Mouse (Mus musculus) gastrocnemius, postnatal 25 days (tissue): Measurements from ENCODE around the gene Gpha2. TPM values are rescaled to one million over a fixed set of nuclear protein-coding genes. Genes with fewer than 3 reads are reported as not detected.

Experiments used
- DNase-seq: peaks from one replicate; pipeline ENCODE4 v3.0.0; 2022
- long read RNA-seq, 2 experiments: library from polyadenylated mRNA; stranded (forward); transcript quantifications; one replicate each; pipeline ENCODE4 v2.0.0; 2021
- total RNA-seq, 2 experiments: library from RNA; stranded (reverse); gene quantifications; 1 replicate in 1 of 2; 2 replicates in 1 of 2; pipeline ENCODE4 v1.2.3; 2021

Gene Gpha2
- not detected for total RNA-seq
- long read RNA-seq, experiment 1, result 0 reads
- long read RNA-seq, experiment 2, result 0 reads

DNA sequence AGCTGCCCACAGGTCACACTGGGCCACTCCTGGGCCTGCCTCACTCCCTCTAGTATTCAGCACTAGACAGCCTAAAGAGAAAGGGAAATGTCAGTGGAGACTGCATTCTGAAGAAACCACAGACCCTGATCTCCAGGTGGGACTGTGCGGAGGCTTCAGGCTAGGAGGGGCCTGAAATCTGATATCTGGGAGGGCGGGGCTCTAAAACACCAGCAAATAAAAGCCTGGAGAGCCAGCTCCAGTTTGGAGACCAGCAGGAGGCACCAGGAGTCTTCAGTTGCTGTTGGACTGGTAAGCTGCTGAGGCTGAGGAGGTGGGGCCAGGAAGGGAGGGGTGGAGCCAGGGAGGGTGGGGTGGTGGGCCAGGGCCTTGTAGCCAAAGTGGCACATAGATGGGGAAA, at the start of gene Gpha2:
Gene Gpha2 (plus strand): TSS at position 246 of the 400 bp plus-strand sequence.
- no peak for DNase-seq

DNA sequence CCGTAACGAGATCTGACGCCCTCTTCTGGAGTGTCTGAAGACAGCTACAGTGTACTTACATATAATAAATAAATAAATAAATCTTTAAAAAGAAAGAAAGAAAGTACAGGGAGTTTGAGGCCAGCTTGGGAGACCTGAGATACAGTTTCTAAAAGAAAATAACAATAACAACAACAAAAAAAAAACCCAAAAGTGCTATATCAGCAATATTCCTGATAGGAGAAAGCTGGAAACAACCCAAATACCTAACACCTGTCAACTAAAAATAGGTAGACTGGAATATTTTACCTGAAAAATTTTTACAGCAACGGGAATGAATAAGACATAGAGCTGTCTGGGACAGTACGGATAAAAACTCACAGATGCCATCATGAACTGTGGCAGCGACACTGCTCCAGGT, 47.4 kb upstream of the Gpha2 start:
- no peak for DNase-seq

DNA sequence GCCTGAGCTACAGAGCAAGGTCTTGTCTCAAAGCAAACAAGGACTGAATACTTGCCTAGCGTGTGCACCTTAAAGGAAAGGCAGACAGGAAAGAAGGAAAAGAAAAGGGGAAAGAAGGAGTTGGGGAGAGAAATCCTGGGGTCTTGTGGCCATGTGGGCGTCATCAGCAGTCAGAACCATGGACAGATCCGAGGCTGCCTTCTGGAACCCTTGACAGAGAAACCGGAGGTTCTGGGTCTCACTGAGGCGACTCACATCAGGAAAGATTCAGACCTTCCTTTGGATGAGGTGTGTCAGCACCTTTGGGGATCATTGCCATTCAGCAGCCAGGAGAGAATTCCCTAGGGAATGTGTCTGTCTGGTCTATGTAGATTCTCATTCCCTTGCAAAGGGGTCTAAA, 44.6 kb upstream of the Gpha2 start:
- no peak for DNase-seq

DNA sequence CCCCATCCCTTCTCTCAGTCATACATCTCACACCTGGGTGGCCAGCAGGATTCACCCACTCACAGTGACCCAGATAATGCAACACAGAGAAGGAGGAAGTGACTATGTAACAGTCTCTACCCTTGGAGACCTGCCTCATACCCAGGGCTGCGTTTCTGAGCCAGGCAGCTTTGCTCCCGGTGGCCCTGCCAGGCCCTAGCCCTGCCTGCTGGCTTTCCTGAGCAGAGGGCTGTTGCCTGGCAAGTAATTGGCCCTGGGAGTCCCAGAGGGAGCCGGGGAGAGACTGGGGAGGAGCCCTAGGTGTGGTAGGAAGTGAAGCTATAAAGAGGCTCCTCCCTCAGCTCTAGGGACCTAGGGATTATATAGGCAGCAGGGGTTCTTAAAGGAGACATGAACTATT, 43.6 kb upstream of the Gpha2 start:
- no peak for DNase-seq

DNA sequence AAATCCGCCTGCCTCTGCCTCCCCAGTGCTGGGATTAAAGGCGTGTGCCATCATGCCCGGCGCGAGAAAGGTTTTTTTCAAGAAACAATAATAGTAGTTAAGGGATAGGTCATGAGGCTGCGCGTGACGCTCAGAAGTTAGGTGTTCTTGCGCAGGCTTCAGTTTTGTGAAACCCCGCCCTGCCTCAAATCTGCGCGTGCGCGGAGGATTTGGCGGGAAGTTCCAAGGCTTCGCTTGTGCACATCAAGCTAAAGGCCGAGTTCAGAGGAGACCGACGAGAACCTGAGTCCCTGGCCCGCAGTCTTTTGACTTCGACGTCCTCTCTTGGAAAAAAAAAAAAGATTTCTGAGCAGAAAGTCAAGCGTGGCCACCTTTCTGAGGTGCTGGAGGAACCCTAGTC, 42.0 kb upstream of the Gpha2 start, which contains the start of gene Majin:
Gene Majin (plus strand): TSS at position 258 of the 400 bp plus-strand sequence.
- no peak for DNase-seq

DNA sequence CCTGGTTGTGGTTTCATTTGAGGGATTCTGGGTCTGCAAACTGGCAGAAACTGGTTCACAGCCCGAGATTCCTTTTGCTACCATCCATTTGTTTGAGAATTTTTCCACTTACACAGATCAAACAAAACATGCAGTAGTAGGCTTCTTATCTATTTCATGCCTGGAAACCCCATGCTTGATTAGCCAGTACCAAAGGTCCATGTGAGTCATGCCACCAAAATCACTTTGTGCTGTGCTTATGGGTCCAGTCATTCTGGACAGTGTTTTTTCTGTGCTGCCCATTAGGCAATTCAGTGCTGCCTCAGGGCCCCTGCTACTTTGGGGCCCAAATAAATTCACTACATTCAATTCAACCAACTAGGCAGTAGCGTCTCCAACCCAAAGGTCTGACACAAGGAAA, 21.9 kb upstream of the Gpha2 start:
- no peak for DNase-seq

DNA sequence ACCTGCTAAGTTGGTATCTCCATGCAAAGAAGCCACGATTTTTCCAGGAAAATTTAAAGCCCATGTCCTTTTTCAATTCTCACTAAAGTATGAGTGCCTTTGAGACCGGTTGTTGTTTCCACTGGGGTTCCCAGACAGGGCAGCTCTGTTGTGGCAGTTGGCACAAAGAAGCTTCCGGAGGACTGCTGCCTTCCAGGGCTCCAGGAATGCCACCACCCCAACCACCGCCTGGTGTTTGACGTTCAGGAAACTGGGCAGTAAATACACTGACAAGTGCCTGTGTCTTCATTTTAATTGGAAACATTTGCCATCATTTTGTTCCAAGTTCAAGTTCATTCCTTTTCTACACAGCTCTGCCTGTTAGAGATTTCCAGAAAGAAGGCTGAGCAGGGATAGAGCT, 19.5 kb upstream of the Gpha2 start:
- peak; percentile 21 for DNase-seq

DNA sequence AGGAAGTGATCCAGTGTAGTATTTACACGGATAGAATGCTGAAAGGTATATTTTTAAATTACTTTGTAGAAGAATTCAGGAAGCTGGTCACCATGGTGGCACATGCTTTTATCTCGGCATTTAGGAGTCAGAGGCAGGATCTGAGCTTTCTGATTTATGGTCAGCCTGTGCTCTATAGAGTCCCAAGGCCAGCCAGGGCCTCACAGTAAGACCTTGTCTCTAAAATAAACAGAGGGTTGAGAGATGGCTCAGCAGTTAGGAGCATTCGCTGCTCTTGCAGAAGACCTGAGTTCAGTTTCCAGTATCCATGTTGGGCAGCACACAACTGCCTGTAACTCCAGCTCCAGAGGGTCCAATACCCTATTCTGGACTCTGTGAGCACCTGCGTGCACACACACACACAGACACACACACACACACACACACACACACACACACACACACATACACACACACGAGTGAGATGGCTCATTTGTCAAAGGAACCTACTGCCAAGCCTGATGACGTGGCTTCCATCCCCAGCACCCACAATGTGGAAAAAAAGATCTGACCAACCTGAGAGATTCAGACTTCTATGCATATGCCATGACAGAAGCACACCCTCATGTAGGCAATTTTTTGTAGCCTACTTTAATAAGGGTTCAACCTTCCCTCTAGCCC, 10.0 kb upstream of the Gpha2 start:
- DNase-seq, result no peak

DNA sequence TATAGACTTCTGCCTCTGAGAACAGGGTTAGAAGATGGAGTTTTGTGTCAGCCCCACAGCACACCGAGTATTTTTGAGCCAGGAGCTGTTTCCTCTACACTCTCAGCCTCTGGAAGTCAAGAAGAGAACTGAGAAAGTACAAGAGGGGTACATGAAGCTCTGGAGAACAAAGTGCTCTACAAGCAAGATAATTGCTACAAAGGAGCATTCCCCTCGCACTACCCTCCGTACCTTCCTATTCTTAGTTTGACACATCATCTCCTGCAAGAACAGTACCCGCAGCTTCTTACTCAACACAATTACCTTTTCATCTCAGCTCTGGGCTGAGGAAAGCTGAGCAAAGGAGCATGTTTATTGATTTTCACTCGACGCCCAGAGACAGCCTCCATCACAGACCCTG, 7.6 kb upstream of the Gpha2 start:
- no peak for DNase-seq

DNA sequence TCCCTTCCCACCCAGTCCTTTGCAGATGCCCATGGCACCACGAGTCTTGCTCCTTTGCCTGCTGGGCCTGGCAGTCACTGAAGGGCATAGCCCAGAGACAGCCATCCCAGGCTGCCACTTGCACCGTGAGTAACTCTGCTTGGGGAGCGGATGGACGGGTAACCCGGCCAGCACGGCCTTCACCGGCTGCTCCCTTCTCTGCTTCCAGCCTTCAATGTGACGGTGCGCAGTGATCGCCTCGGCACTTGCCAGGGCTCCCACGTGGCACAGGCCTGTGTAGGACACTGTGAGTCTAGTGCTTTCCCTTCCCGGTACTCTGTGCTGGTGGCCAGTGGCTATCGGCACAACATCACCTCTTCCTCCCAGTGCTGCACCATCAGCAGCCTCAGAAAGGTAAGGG, 583 bp downstream of the Gpha2 start:
- no peak for DNase-seq

DNA sequence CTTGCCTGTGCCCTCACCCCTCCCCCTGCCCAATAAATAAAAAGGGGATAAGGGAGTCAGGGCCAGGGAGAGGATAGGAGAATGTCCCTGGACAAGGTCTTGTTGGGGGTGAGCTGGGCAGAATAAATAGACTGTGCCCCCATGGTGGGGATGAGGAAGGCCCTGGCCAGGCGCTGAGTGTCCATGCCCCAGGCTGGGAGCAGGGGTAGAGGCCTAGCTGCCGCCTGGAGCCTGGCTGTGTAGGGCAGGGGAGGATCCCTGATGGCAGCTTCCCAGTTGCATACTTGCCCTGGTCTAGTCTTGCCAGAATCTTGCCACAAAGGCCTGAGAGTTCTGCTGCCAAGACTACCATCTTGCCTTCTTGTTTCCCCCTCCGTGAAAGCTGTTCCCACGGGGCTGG, 1.7 kb downstream of the Gpha2 start:
- DNase-seq, result no peak

DNA sequence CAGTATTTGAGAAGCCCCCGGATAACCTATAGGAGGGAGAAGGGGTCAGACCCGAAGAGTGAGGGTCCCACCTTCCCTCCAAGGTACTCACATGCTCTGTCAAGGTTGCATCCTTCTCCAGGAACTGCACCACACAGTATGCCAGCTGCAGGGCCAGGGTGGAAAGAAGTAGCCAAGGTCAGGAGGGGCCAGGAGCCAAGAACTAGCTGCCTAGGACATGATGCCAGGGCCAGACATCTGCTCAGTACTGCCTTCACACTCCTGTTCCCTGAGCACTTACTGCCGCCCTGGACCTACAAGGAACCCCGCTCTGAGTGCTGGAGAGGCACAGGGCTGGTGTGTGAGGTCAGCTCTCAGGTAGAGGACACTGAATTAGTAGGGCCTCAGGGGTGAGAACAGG, 4.2 kb downstream of the Gpha2 start:
- DNase-seq, result peak; percentile 67

DNA sequence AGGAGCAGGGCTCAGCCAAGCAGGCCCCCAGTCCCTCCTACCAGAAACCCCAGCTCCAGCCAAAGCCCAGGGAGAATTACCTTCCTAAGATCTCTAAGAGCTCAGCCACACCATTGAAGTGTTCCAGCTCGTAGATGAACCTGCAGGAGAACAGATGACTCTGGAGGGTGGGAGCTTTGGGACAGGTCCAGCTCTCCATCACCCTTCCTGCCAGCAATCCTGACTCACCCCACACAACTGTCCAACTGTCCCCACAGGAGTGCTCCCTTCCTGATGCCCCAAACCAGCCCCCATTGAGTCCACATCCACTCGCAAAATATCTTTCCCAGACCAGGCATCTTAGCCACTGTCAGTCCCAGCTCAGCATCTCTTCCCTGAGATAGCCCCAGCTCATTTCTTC, 4.9 kb downstream of the Gpha2 start:
- no peak for DNase-seq

DNA sequence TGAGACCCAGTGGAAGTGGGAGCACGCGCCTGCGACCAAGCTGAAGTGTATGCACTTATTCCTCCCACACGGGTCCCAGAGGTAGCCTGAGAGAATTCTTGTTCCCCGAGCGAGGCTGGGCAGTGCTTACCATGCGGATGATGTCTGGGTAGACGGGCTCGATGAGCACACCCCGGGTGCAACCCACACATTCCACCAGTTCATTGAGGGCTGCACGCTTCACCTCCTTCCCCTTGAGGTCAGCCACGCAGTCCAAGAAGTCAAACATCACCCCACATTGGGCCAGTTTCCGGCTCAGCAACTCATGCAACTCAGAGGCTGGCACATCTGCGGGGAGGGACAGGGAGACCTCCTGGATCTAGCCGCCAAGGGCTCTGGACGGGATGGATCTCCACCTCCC, 7.5 kb downstream of the Gpha2 start:
- no peak for DNase-seq

DNA sequence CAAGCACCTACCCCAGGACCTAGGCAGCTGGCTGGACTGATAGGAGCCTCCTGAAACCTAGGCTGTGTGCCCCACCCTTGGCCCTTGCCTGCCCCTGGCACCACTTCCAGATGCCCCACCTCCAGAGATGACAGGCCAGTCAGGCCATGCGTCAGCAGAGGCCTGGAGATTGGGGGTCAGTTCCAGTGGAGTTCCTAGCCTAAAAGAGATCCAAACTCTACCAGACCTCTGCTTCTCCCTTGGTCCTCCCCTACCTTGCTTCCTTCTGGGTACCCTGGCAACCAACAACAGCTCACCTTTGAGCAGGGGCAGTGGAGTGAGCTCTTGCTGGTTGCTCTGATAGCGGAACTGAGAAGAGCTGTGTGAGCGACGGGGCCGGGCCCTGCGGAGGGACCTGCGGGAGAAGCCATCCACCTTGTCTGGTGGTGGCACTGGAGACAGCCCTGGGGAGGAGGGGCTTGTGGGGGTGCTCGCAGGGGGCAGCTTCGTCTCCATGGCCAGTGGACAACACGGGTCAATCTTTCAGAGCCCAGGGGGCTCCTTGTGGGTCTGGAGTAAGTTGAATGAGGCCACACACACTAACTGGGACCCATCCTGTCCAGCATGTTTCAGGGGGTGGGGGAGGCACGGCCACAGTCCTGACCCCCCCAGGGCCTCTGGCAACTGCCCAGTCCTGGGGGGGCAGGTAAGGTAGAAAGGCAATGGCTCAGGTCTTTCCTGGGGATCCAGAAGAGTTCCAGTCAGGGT, 8.3 kb downstream of the Gpha2 start:
- DNase-seq, result no peak

DNA sequence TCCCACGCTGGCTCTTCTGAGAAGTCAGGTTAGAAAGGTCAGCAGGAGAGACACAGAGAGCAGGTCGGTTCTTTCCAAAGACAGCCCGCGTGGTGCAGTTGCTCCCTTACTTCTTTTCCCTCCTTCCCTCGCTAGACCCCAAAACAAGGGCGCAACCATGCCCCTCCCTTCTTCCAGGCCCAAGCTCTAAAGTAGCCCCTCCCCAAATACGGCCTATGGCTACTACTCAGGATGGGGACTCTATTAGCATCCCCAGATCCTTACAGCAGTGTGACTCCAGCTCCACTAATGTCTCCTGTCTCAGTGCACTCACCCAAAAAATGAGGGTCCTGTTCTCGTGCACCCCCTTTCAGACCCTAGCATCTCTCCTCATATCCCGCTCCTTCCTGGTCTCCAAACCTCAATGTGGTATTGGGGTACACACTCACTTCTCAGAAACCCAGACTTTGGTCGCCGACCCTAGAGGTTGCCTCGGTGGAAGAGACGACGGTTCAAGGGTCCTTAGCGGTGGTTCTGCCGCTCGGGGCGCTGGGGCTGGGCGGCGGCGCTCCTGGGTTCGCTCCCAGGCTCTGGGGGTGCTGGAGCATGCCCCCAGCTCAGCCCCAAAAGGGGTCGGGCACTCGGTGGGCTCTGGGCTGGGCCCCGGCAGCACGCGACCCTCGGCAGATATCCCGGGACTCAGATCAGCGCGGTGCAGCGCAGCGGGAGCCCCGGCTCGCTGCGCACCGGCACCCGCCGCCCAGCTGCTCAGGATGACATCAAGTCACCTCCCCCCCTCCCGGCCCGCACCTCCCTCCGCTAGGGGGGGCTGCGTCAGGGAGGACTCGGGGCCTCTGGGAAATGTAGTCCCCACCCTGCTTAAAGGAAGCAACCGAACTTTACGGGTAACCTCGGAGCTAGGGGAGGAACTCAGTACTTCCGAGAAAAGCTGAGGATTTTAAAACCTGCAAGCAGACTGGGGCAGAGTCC, 9.2 kb downstream of the Gpha2 start, which contains the start of gene Ppp2r5b:
Gene Ppp2r5b (minus strand): TSS at position 789 of the 969 bp plus-strand sequence.
- peak; percentile 95 for DNase-seq

DNA sequence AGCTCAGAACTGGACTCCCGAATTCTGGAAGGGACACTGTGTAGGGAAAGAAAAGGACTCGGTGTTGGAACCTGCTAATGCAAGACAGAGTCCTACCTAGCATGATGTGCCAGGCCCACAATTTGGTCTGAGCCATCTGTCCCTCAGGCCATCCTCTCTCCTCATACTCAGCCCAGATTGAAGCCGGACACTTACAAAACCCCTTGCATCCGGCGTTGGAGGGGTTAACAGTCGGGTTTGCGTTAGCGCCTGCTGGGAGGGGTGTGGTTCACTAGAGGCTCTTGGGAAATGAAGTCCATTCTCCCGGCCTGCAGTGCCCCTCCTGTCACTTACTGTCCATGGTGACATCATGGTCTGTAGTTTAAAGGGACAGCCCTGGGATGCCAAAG, 9.9 kb downstream of the Gpha2 start:
- DNase-seq, result peak; percentile 91

DNA sequence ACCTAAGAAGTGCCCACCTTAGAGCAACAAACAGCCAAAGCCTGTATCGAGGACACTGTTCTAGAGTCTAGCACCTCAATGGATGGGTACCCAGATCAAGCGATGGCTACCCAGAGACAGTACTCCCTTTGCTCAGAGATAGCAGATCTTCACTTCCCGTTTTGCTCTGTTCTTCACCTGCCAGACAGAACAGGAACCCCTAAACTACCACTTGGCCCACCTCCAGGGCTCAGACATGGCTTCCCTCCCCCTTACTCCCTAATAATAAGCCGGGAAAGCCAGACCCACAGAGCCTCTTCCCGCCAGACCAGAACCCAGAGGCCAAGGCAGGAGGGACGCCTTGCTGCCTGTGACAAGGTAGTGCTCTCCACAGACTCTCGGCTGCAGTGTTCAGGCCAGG, 10.7 kb downstream of the Gpha2 start:
- no peak for DNase-seq

DNA sequence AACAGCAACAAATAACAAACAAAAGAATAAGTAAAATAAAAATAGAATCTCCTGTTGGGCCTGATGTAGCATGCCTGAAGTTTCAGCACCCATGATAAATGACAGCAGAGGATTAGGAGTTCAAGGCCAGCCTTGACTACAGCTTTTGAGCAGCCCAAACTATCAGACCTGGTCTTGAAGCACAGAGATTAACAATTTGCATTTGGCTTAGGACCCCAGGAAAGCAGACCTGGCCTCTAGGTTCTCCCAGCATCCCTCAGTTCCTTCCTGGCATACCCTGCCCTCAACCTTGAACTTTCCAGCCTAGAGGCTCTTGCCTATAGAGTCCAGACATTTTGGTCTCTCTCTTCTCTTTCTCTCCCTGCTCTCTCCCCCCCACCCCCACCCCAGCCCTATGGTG, 12.6 kb downstream of the Gpha2 start:
- no peak for DNase-seq

DNA sequence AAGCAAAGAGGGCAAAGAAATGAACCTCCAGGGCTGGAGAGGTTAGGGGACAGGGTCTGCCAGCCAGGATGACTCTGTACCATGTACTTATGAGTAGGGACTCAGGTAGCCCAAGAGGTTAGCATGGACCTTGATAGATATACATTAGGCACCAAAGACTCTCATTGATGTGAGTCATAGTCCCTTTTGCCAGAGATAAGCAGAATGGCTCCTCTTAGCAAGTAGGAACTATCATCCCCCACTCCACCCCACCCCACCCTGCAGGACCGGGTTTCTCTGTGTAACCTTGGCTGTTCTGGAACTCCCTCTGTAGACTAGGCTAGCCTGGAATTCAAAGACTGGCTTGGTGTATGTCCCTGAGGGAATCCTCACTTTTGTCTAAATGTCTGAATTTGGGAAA, 14.0 kb downstream of the Gpha2 start:
- no peak for DNase-seq

DNA sequence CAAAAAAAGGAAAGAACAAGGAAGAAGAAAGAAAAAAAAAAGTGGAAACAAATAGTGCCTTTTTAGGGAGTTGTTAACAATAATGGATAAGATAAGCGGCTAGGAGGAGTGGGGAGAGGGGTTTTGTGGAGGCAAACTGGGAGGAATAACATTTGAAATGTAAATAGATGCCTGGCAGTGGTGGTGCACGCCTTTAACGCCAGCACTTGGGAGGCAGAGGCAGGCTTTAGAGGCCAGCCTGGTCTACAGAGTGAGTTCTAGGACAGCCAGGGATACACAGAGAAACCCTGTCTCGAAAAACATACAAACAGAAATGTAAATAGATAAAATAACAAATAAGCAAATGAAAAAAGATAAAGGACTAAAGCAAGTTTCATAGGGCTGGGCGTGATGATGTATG, 14.5 kb downstream of the Gpha2 start:
- DNase-seq, result no peak

DNA sequence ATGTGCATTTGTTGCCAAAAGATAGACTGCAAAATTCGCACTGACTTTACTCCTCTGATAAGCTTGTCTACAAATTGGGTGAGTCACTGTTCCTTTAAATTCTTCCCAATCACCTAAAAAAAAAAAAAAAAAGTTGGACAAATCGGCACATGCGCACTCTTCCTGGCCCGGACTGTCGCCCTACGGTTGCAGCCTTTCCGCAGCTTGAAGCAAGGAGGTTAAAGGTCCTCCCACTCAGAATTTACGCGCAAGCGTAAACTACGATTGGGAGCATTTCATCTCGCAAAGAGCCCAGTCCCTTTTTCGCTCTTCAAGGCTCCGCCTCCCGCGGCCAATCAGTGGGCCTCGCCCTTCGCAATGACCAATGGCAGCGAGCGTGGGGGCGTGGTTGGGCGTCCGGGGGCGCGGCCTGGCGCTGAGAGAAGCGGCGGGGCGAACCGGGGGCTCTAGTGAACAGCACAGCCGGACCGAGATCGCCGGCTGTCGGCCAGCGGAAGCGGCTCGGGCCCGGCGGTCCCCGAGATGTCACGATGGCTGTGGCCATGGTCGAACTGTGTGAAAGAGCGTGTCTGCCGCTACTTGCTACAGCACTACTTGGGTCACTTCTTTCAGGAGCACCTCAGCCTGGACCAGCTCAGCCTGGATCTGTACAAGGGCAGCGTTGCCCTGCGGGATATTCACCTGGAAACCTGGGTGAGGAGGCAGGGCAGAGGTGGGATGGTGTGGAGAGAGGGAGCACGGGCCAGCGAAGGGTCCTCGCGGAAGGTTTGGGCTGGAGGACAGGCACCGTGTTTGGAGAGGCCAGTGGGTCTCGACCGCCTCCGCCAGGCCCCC, 15.3 kb downstream of the Gpha2 start, which contains the start of gene Atg2a:
Gene Atg2a (plus strand): TSS at position 395 of the 834 bp plus-strand sequence.
- peak; percentile 99 for DNase-seq
